Mouse (Mus musculus) small intestine, adult 2 months (tissue): ENCODE data around the gene Pla2g3. TPM values are rescaled to one million over a fixed set of nuclear protein-coding genes. Genes with fewer than 3 reads are reported as not detected.
A peak's percentile ranks its signal among the peaks of the same experiment; 100 is the strongest.

Source experiments
- H3K27ac ChIP-seq: fragments of 200-500 bp; 2 replicates; pipeline ENCODE4 v1.5.1; 2012; ENCODE audit warnings: low read depth, low read length, control low read depth, inconsistent platforms; ENCODE audit not compliant: insufficient read depth
- H3K27me3 ChIP-seq: fragments of 200-500 bp; 2 replicates; pipeline ENCODE4 v1.6.1; 2012; ENCODE audit warnings: mild to moderate bottlenecking, moderate library complexity, low read length, inconsistent platforms; ENCODE audit not compliant: control insufficient read depth, insufficient read depth
- H3K36me3 ChIP-seq: fragments of 200-500 bp; 2 replicates; pipeline ENCODE4 v1.6.1; 2012; ENCODE audit warnings: mild to moderate bottlenecking, low read length, control low read depth, inconsistent platforms; ENCODE audit not compliant: control insufficient read depth, insufficient read depth
- H3K4me1 ChIP-seq: fragments of 200-500 bp; 2 replicates; pipeline ENCODE4 v1.6.1; 2012; ENCODE audit warnings: low read length, inconsistent platforms, mixed read lengths; ENCODE audit not compliant: control insufficient read depth, insufficient read depth, insufficient read length
- H3K4me3 ChIP-seq: fragments of 200-500 bp; 2 replicates; pipeline ENCODE4 v1.5.1; 2012; ENCODE audit warnings: low read depth, mild to moderate bottlenecking, control low read depth, inconsistent platforms, low read length, moderate library complexity
- CTCF ChIP-seq: fragments of 200-500 bp; IDR thresholded peaks from 2 replicates; pipeline ENCODE4 v1.5.1; 2012; ENCODE audit warnings: low read depth, mild to moderate bottlenecking, control low read depth, inconsistent platforms, low read length, moderate library complexity, mixed read lengths; ENCODE audit not compliant: insufficient replicate concordance, insufficient read length; ENCODE audit errors: extremely low read depth
- POLR2A ChIP-seq: fragments of 200-500 bp; IDR thresholded peaks from 2 replicates; pipeline ENCODE4 v1.6.1; 2012; ENCODE audit warnings: low read depth, mild to moderate bottlenecking, control low read depth, inconsistent platforms, low read length, moderate library complexity
- WGBS: fragments of 180-500 bp; shearing (Covaris S2); methylation state at CpG from one replicate; pipeline ENCODE4 v1.1.7; 2018; 5-methylcytosine and 5-hydroxymethylcytosine counted together
- polyA plus RNA-seq: library from polyadenylated mRNA; depleted of rRNA; stranded (reverse); fragments of >200 nt; gene quantifications from 2 replicates; pipeline ENCODE4 v1.2.3, GENCODE M21; 2012

Pla2g3 gene
- polyA plus RNA-seq, 1 experiment: 0.48 TPM

DNA sequence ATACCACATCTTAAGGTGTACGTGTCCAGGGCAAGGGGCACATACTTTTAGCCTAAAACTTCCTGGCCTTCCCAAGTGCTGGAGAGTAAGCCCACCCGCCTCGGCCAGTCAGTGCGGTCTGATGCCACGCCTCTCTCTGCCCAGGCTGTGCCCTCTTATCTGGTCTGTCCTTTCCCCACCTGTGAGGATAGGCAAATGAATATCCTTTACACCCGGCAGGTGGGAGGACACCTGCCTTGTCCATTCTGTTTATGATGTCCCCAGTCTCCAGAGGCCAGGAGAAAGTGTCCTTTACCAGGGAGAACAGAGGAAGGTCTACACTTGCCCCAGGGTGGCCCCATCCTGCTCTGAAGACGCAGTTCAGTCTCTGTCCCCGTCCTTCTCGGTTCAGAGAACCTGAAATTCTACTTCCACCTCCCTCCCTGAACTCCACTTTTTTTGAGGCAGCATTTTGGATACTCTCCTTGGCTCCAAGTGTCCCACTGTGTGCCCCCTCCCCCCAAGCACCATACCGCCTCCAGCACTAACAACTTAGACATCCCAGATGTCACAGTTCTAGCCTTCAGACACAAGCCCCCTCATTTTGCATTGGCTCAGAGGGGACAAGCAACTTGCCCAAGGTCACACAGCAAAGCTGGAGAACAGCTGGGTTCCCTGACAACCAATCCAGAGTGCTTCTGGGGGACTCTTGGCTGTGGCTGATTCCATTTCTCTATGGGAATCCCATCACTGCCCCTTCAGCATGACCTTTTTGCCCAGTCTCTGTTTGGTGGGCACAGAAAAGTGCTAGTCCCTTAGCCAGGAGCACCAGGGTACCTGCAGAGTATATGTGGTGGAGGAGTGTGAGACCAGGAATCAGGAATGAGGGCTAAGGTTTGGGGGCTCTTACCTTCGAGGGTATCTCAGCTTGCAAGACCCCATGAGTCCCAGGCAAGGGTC is 15.9 kb downstream of the Pla2g3 start:
- Histone ChIP-seq H3K4me3 (peak overlapping the region; percentile 80), H3K36me3 (peaks cover 10% of the 10 kb centered on the region; the same call in 1 of the 2 replicates), H3K27me3 (no peaks in the 10 kb centered on the region), H3K4me1 (peaks cover 13% of the 10 kb centered on the region), H3K27ac (no peak overlapping the region)
- TF ChIP-seq CTCF: no peak
- TF ChIP-seq POLR2A: no peak
- 24% methylated on average over 11 of the region's 11 CpGs for WGBS

DNA sequence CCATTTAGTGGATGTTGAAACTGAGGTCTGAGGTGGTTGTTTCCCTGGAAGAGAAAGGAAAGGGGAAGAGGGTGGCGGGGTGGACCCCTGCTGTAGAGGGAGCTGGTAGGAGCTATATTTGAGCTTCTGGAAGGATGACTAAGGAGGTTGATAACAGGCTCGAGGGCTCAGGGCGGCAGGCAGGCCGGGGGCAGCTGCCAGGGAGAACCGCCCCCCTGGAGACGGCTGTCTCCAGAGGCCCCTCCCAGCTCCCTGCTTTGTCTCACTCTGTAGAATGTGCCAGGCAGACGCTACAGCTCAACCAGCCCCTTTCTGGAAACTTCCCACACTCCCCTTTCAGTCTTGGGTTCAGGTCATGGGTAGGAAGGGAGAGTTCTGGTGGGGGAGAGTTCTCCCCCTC is 20.1 kb downstream of the Pla2g3 start:
- 20% methylated on average over 7 of the region's 7 CpGs for WGBS
- no peak overlapping the region for H3K4me3 ChIP-seq
- no peaks in the 10 kb centered on the region for H3K27me3 ChIP-seq
- no peak for TF ChIP-seq POLR2A
- TF ChIP-seq CTCF: no peak
- H3K36me3 ChIP-seq: no peaks in the 10 kb centered on the region
- no peak overlapping the region for H3K27ac ChIP-seq
- H3K4me1 ChIP-seq: peaks cover 32% of the 10 kb centered on the region

DNA sequence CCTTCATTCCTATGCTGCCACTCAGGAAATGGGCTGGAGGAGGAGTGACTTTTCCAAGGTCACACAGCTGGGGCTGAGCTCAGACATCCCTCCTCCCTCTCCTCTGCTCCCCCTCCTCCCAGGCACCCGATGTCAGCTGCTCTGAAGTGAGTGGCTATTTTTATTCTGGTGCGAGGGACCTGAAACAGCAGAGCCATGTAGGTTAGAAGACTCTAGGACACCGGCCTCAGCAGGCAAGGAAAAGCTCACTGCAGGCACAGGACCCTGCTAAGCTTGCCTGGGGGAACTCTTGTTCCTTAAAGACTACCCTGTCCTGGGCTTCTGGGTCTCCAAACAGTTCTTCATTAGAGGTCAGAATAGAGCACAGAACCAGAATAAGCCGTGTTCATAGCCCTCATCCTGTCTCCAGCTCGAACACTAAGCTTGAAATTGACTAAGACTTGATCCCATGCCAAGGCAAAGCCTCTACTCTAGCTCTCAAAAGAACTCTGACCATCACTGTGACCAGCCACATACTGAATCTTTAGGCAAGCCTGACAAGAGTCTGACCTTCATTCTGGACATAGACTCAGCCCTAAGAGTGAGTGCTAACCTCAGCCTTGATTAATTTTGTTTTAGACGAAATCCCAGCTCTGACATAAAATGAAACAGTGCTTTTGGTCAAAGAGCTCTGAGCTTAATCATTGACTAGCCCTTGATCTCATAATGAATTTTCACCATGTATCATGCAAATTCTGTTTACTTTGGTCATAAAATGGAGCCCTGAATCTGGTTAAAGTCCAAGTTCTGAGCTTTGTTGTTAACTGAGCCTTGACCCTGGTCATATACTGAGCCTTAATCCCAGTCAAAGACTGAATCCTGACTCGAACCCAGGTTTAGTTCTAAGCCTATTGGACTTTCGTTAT is 21.3 kb downstream of the Pla2g3 start:
- Histone ChIP-seq H3K4me3 (no peak overlapping the region), H3K27me3 (no peaks in the 10 kb centered on the region), H3K4me1 (peaks cover 29% of the 10 kb centered on the region), H3K36me3 (no peaks in the 10 kb centered on the region), H3K27ac (peak overlapping the region; percentile 72)
- TF ChIP-seq CTCF (no peak), POLR2A (no peak)
- 18% methylated on average over 8 of the region's 8 CpGs for WGBS

DNA sequence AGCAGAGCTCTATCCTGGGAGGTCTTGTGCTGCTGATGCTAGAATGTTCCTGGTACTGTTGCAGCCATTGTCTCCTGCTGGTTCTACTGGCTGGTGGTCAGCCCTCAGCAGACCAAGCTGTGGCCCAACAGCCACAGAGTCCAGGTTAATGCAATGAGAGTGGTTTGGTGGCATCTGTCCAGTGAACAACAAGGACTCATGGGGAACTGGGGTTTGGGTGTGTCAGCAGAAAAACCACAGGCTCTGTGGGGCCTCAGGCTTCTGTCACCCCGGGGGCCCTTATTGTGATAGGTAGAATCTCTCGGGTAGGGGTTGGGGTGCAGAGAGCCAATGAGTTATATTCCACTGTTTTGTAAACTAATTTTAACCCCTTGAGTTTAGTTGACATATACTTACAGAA is 22.2 kb downstream of the Pla2g3 start:
- Histone ChIP-seq H3K36me3 (no peaks in the 10 kb centered on the region), H3K27ac (peak overlapping the region; percentile 19), H3K4me1 (peaks cover 24% of the 10 kb centered on the region), H3K27me3 (no peaks in the 10 kb centered on the region), H3K4me3 (no peak overlapping the region)
- no peak for TF ChIP-seq CTCF
- no peak for TF ChIP-seq POLR2A
- 30% methylated on average over 2 of the region's 2 CpGs for WGBS

DNA sequence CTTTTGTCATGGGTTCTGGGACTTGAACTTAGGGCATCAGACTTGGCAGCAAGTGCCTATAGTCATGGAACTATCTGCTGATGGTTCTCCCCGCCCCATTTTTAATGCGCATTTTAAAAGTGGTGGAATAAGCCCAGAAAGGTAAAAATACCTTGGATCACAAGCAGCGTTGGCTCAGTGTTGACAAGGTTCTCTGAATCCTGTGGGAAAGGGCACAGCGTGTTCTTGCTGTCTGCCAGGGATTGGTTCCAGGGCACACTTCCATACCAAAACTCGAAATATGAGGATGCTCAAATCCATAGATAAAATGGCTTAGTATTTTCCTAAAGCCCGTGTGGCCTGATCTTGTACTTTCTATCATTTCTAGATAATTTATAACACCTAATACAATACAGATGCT is 25.2 kb downstream of the Pla2g3 start:
- 82% methylated on average over 6 of the region's 6 CpGs for WGBS
- Histone ChIP-seq H3K4me1 (peaks cover 30% of the 10 kb centered on the region), H3K4me3 (no peak overlapping the region), H3K27me3 (peaks cover 6% of the 10 kb centered on the region), H3K36me3 (no peaks in the 10 kb centered on the region), H3K27ac (no peak overlapping the region)
- no peak for TF ChIP-seq POLR2A
- no peak for TF ChIP-seq CTCF

DNA sequence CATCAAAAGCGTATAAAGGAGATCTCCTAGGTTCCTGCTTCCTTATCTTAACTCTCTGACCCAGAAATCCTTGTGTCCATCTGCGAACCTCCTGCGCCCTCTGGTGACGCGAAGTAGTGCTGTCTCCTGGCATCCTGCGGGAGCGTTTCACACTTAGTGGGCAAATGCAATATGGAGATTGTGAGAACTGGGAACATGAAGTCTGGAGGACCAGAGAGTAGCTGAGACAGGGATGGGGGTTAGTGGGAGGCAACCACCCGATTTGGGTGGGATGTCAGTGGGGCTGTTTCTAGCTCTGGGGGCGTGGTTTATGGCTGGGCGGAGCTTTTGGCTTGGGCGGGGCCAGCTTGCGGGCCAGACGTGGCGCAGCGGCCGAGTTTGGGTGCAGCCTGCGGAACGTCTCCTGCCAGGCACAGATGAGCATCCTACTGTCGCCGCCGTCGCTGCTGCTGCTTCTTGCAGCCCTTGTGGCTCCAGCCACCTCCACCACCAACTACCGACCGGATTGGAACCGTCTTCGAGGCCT is 26.5 kb downstream of the Pla2g3 start, which contains the start of gene Selenom:
Gene Selenom (plus strand): TSS at position 156 of the 526 bp plus-strand sequence.
- peak within 1 kb of the TSS; percentile 71 for H3K4me3 ChIP-seq
- peak within 1 kb of the TSS; percentile 28; the same call in 1 of the 2 replicates for H3K27ac ChIP-seq
- WGBS: under 1% methylated on average over 26 of the region's 26 CpGs
- H3K4me1 ChIP-seq: peaks cover 21% of the 10 kb centered on the region
- H3K36me3 ChIP-seq: 0 out of 2 replicates have a peak, but pooled peaks cover 2% of the 10 kb centered on the region
- peaks cover 6% of the 10 kb centered on the region for H3K27me3 ChIP-seq
- TF ChIP-seq CTCF (peak; percentile 98), POLR2A (peak; percentile 55; the same call in 1 of the 2 replicates)
